Mouse (Mus musculus) heart, adult 2 months (tissue): Measurements from ENCODE around the gene Ptpre. TPM values are rescaled to one million over a fixed set of nuclear protein-coding genes. Genes with fewer than 3 reads are reported as not detected.
"Not testable (repeated sequence)": the region's sequence is repeated elsewhere in the genome, so short reads cannot be mapped to it uniquely, and the experiment has no call there.

Experiments used
- DNase-seq, 2 experiments: peaks; one replicate each; pipeline ENCODE4 v3.0.0; 2021
- H3K27ac ChIP-seq: fragments of 200-600 bp; 2 replicates; pipeline ENCODE4 v1.8.1; 2022
- H3K27me3 ChIP-seq: fragments of 200-500 bp; 2 replicates; pipeline ENCODE4 v1.6.1; 2012; ENCODE audit warnings: mild to moderate bottlenecking, low read length, inconsistent platforms, mixed read lengths; ENCODE audit not compliant: control insufficient read depth, insufficient read depth
- H3K36me3 ChIP-seq: fragments of 200-500 bp; 2 replicates; pipeline ENCODE4 v1.6.1; 2012; ENCODE audit warnings: low read length, inconsistent platforms; ENCODE audit not compliant: control insufficient read depth, insufficient read depth
- H3K4me1 ChIP-seq: fragments of 200-500 bp; 2 replicates; pipeline ENCODE4 v1.6.1; 2011; ENCODE audit warnings: low read length; ENCODE audit not compliant: control insufficient read depth, insufficient read depth
- H3K4me3 ChIP-seq: fragments of 200-600 bp; 2 replicates; pipeline ENCODE4 v1.8.1; 2022
- H3K79me2 ChIP-seq: fragments of 200-500 bp; replicated peaks from 2 replicates; pipeline ENCODE4 v1.6.1; 2012; ENCODE audit warnings: mild to moderate bottlenecking, inconsistent platforms, low read length, moderate library complexity, mixed read lengths; ENCODE audit not compliant: control insufficient read depth, insufficient read depth
- H3K9ac ChIP-seq: fragments of 200-500 bp; 2 replicates; pipeline ENCODE4 v1.6.1; 2012; ENCODE audit warnings: low read depth, mild to moderate bottlenecking, control low read depth, inconsistent platforms, low read length, mixed read lengths
- CTCF ChIP-seq: fragments of 200-600 bp; IDR thresholded peaks from 2 replicates; pipeline ENCODE4 v1.8.1; 2022; ENCODE audit warnings: antibody characterized with exemption, mild to moderate bottlenecking, moderate library complexity
- EP300 ChIP-seq: fragments of 200-500 bp; IDR thresholded peaks from 2 replicates; pipeline ENCODE4 v1.6.1; 2011; ENCODE audit warnings: low read depth, low read length, control low read depth; ENCODE audit not compliant: insufficient read depth
- POLR2A ChIP-seq: fragments of 200-500 bp; IDR thresholded peaks from 2 replicates; pipeline ENCODE4 v1.6.1; 2011; ENCODE audit warnings: mild to moderate bottlenecking, low read depth, low read length, control low read depth; ENCODE audit not compliant: insufficient read depth
- WGBS: fragments of 180-500 bp; shearing (Covaris S2); methylation state at CpG from one replicate; pipeline ENCODE4 v1.1.7; 2018; 5-methylcytosine and 5-hydroxymethylcytosine counted together
- intact Hi-C: fragments of 180-260 bp; cut with DNase I; formaldehyde crosslinking; loops from one replicate; pipeline ENCODE4 v1.15.1; 2025
- polyA plus RNA-seq: library from polyadenylated mRNA; depleted of rRNA; stranded (reverse); fragments of >200 nt; gene quantifications from 2 replicates; pipeline ENCODE4 v1.2.3, GENCODE M21; 2012
- total RNA-seq, 2 experiments: library from RNA; stranded (reverse); gene quantifications; 2 replicates each; pipeline ENCODE4 v1.2.3; 2021

Gene Ptpre
- total and polyA plus RNA-seq, 3 experiments = 2.8 to 4.1 (median 3.1) TPM

GRCm38 (mm10) chr7:135498565-135499186 lies 38.6 kb upstream of the Ptpre start:
- Histone ChIP-seq H3K27ac (no peak overlapping the region), H3K79me2 (no peaks in the 10 kb centered on the region), H3K9ac (no peak overlapping the region), H3K27me3 (no peaks in the 10 kb centered on the region), H3K4me3 (no peak overlapping the region), H3K4me1 (no peaks in the 10 kb centered on the region), H3K36me3 (no peaks in the 10 kb centered on the region)
- intact Hi-C loops = no loop called here
- no peak for DNase-seq
- no peak for TF ChIP-seq CTCF
- no peak for TF ChIP-seq EP300
- 81% methylated on average over 3 of the region's 3 CpGs for WGBS

GRCm38 (mm10) chr7:135499403-135499802 lies 37.9 kb upstream of the Ptpre start:
- TF ChIP-seq CTCF = no peak
- no peak for TF ChIP-seq EP300
- no peak for TF ChIP-seq POLR2A
- H3K4me3 ChIP-seq = no peak overlapping the region
- no peaks in the 10 kb centered on the region for H3K27me3 ChIP-seq
- no peaks in the 10 kb centered on the region for H3K36me3 ChIP-seq
- intact Hi-C loops = no loop called here
- H3K9ac ChIP-seq = no peak overlapping the region
- no peaks in the 10 kb centered on the region for H3K79me2 ChIP-seq
- H3K4me1 ChIP-seq = no peaks in the 10 kb centered on the region
- no peak for DNase-seq
- 37% methylated on average over 2 of the region's 2 CpGs for WGBS
- H3K27ac ChIP-seq = no peak overlapping the region

GRCm38 (mm10) chr7:135506506-135506905 lies 30.8 kb upstream of the Ptpre start:
- H3K27me3 ChIP-seq, intact Hi-C loops, H3K4me3 ChIP-seq, DNase-seq, H3K36me3 ChIP-seq, H3K4me1 ChIP-seq, H3K9ac ChIP-seq, H3K79me2 ChIP-seq, H3K27ac ChIP-seq: not testable (repeated sequence)
- WGBS = 86% methylated on average over 5 of the region's 5 CpGs

- WGBS = 83% methylated on average over 4 of the region's 4 CpGs
- no peaks in the 10 kb centered on the region for H3K4me1 ChIP-seq
- intact Hi-C loops = no loop called here
- no peak overlapping the region for H3K4me3 ChIP-seq
- no peak for DNase-seq
- no peak for TF ChIP-seq EP300
- TF ChIP-seq POLR2A = no peak
- TF ChIP-seq CTCF = no peak
- H3K36me3 ChIP-seq = no peaks in the 10 kb centered on the region
- no peaks in the 10 kb centered on the region for H3K79me2 ChIP-seq
- H3K27me3 ChIP-seq = no peaks in the 10 kb centered on the region
- no peak overlapping the region for H3K9ac ChIP-seq
- no peak overlapping the region for H3K27ac ChIP-seq
These were observed 28.7 kb upstream of the Ptpre start for GRCm38 (mm10) chr7:135508602-135509001.

GRCm38 (mm10) chr7:135509272-135509671 lies 28.0 kb upstream of the Ptpre start:
- Histone ChIP-seq H3K4me3 (no peak overlapping the region), H3K27me3 (no peaks in the 10 kb centered on the region), H3K36me3 (no peaks in the 10 kb centered on the region), H3K9ac (no peak overlapping the region), H3K27ac (no peak overlapping the region), H3K4me1 (no peaks in the 10 kb centered on the region), H3K79me2 (no peaks in the 10 kb centered on the region)
- 77% methylated on average over 3 of the region's 3 CpGs for WGBS
- no peak for DNase-seq
- intact Hi-C loops = no loop called here
- no peak for TF ChIP-seq CTCF
- no peak for TF ChIP-seq EP300
- TF ChIP-seq POLR2A = no peak

- H3K9ac ChIP-seq = no peak overlapping the region
- TF ChIP-seq EP300 (no peak), POLR2A (no peak), CTCF (no peak)
- H3K36me3 ChIP-seq = no peaks in the 10 kb centered on the region
- 79% methylated on average over 5 of the region's 5 CpGs for WGBS
- intact Hi-C loops = no loop called here
- DNase-seq = no peak
- no peak overlapping the region for H3K27ac ChIP-seq
- H3K4me3 ChIP-seq = no peak overlapping the region
- no peaks in the 10 kb centered on the region for H3K27me3 ChIP-seq
- H3K4me1 ChIP-seq = no peaks in the 10 kb centered on the region
- no peaks in the 10 kb centered on the region for H3K79me2 ChIP-seq
These were observed 26.9 kb upstream of the Ptpre start for GRCm38 (mm10) chr7:135510431-135510830.

- intact Hi-C loops = no loop called here
- H3K27ac ChIP-seq = no peak overlapping the region
- TF ChIP-seq POLR2A (no peak), CTCF (no peak), EP300 (no peak)
- DNase-seq = no peak
- H3K4me1 ChIP-seq = no peaks in the 10 kb centered on the region
- no peaks in the 10 kb centered on the region for H3K79me2 ChIP-seq
- H3K4me3 ChIP-seq = no peak overlapping the region
- no peak overlapping the region for H3K9ac ChIP-seq
- 74% methylated on average over 3 of the region's 3 CpGs for WGBS
- no peaks in the 10 kb centered on the region for H3K27me3 ChIP-seq
- H3K36me3 ChIP-seq = no peaks in the 10 kb centered on the region
These were observed 25.6 kb upstream of the Ptpre start for GRCm38 (mm10) chr7:135511723-135512122.
